Comparison of ENCODE assay signal across 26 mouse cellular contexts in the genomic region with DNA sequence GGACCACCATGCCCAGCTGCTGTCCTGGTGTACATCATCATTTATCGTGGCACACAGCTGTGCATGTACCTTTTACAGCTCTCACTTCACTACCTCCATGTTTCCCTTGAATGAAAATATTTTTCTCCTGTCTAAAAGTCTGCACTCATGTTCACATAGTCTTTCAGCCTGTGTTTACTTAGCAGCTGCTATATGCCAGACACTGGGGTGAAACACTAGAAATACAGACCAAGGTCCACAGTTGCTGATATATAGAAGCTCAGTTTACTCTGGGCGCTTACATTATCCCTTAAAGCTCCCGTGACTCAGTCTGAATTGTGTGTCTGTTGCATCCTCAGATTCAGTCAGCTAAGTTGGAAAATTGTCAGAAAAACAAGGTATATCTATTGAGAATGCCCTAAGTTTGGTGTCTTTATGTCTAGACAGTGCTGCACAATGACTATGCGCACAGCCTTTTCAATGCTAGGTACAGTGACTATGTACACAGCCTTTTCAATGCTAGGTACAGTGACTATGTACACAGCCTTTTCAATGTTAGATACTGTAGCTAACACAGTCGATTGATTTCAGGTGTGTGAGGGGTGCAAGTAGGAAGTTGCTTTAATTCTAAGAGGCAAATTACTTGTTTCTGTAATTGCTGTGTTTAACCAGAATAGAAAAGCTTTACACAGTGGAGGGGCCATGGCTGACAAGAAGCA.
"Had no signal": no experiment of that assay in that cellular context is flagged by ENCODE, and none has a peak within 500 bp of the region (broad histone marks: within the 10 kb centered on the region; RNA-seq: fewer than 3 reads in every experiment).

No protein-coding gene starts in this region.

- H3K4me2 ChIP-seq: forebrain, embryonic 15.5 days; heart, embryonic 12.5 days; hindbrain, embryonic 12.5 days; hindbrain, embryonic 14.5 days; intestine, embryonic 15.5 days; kidney, embryonic 15.5 days; limb, embryonic 13.5 days had no signal

- H3K27ac ChIP-seq: forebrain, embryonic 15.5 days; heart, embryonic 10.5 days; hindbrain, embryonic 10.5 days; hindbrain, embryonic 12.5 days; hindbrain, embryonic 14.5 days; intestine, embryonic 15.5 days; kidney, embryonic 15.5 days; kidney, postnatal 0 days; limb, embryonic 13.5 days had no signal

- H3K27me3 ChIP-seq: forebrain, embryonic 15.5 days; heart, embryonic 12.5 days; hindbrain, embryonic 12.5 days; intestine, embryonic 15.5 days; kidney, embryonic 15.5 days; limb, embryonic 13.5 days had no signal

- H3K4me3 ChIP-seq: forebrain, embryonic 15.5 days; heart, embryonic 10.5 days; heart, embryonic 12.5 days; hindbrain, embryonic 10.5 days; hindbrain, embryonic 12.5 days; intestine, embryonic 15.5 days; kidney, embryonic 15.5 days; limb, embryonic 13.5 days had no signal

- H3K9me3 ChIP-seq: forebrain, embryonic 15.5 days; heart, embryonic 10.5 days; heart, embryonic 12.5 days; hindbrain, embryonic 10.5 days; hindbrain, embryonic 12.5 days; intestine, embryonic 15.5 days; kidney, embryonic 15.5 days; limb, embryonic 13.5 days had no signal

- ATAC-seq: forebrain, embryonic 15.5 days; forebrain, postnatal 0 days; hindbrain, embryonic 16.5 days; inflammation-experienced regulatory T-cells, adult 6 months; intestine, embryonic 15.5 days; intestine, postnatal 0 days had no signal

- DNase-seq: forebrain, postnatal 0 days; gastrocnemius, postnatal 14 days; gastrocnemius, postnatal 36 days; heart, adult 18-20 months; heart, postnatal 10 days; heart, postnatal 4 days; kidney, adult 18-20 months; kidney, adult 9 months; kidney, postnatal 14 days; kidney, postnatal 36 days; layer of hippocampus, adult 9-11 months; layer of hippocampus, postnatal 36 days; left cerebral cortex, postnatal 4 days had no signal

- H3K9ac ChIP-seq: forebrain, embryonic 15.5 days; forebrain, postnatal 0 days; heart, embryonic 12.5 days; hindbrain, embryonic 12.5 days; hindbrain, embryonic 14.5 days; intestine, embryonic 15.5 days; kidney, embryonic 15.5 days; limb, embryonic 13.5 days had no signal

- H3K4me1 ChIP-seq: heart, embryonic 12.5 days; hindbrain, embryonic 10.5 days; hindbrain, embryonic 12.5 days; intestine, embryonic 15.5 days; kidney, embryonic 15.5 days; limb, embryonic 13.5 days had no signal
